Mouse (Mus musculus) CD4-positive helper T cell, adult 2 months (primary cell): ENCODE results near the gene Gga1.
A peak's percentile ranks its signal among the peaks of the same experiment; 100 is the strongest.
"Not testable (repeated sequence)": the region's sequence is repeated elsewhere in the genome, so short reads cannot be mapped to it uniquely, and the experiment has no call there.

Experiments used
- DNase-seq: peaks from one replicate; pipeline ENCODE4 v3.0.0-alpha.2; 2012; ENCODE audit warnings: low read depth, missing footprints, low spot score

Gga1 gene

GRCm38 (mm10) chr15:78845321-78845720 lies 31.7 kb upstream of the Gga1 start:
- no peak for DNase-seq

GRCm38 (mm10) chr15:78845867-78846266 lies 31.1 kb upstream of the Gga1 start:
- no peak for DNase-seq

- DNase-seq: no peak
These were observed 30.6 kb upstream of the Gga1 start for GRCm38 (mm10) chr15:78846352-78846751.

GRCm38 (mm10) chr15:78846805-78847204 lies 30.2 kb upstream of the Gga1 start:
- DNase-seq: not testable (repeated sequence)

GRCm38 (mm10) chr15:78848467-78848866 lies 28.5 kb upstream of the Gga1 start:
- DNase-seq: peak; percentile 78

- no peak for DNase-seq
These were observed 27.5 kb upstream of the Gga1 start for GRCm38 (mm10) chr15:78849485-78849884.

GRCm38 (mm10) chr15:78850059-78850824 lies 26.7 kb upstream of the Gga1 start:
- DNase-seq: no peak

- no peak for DNase-seq
These were observed 26.0 kb upstream of the Gga1 start for GRCm38 (mm10) chr15:78850944-78851343.

- peak; percentile 87 for DNase-seq
These were observed 25.4 kb upstream of the Gga1 start for GRCm38 (mm10) chr15:78851505-78852153.

GRCm38 (mm10) chr15:78855303-78855965 lies 21.6 kb upstream of the Gga1 start, which contains the start of gene Lgals2:
TSS of gene Lgals2 (minus strand) at chr15:78855529.
- DNase-seq: no peak

- DNase-seq: no peak
These were observed 20.0 kb upstream of the Gga1 start for GRCm38 (mm10) chr15:78857009-78857408.

- no peak for DNase-seq
These were observed 17.7 kb upstream of the Gga1 start for GRCm38 (mm10) chr15:78859311-78859710.

GRCm38 (mm10) chr15:78859714-78860113 lies 17.3 kb upstream of the Gga1 start:
- DNase-seq: no peak

- no peak for DNase-seq
These were observed 14.7 kb upstream of the Gga1 start for GRCm38 (mm10) chr15:78862280-78862679.

GRCm38 (mm10) chr15:78863154-78863553 lies 13.8 kb upstream of the Gga1 start:
- no peak for DNase-seq

- DNase-seq: no peak
These were observed 13.1 kb upstream of the Gga1 start for GRCm38 (mm10) chr15:78863852-78864253.

GRCm38 (mm10) chr15:78868398-78868797 lies 8.6 kb upstream of the Gga1 start:
- no peak for DNase-seq

- no peak for DNase-seq
These were observed 8.2 kb upstream of the Gga1 start for GRCm38 (mm10) chr15:78868826-78869233.

GRCm38 (mm10) chr15:78869775-78870174 lies 7.2 kb upstream of the Gga1 start:
- DNase-seq: peak; percentile 70

GRCm38 (mm10) chr15:78872021-78872608 lies 4.9 kb upstream of the Gga1 start:
- no peak for DNase-seq

GRCm38 (mm10) chr15:78873803-78874435 lies 3.1 kb upstream of the Gga1 start:
- no peak for DNase-seq

- DNase-seq: no peak
These were observed 2.0 kb upstream of the Gga1 start for GRCm38 (mm10) chr15:78874989-78875388.
